Mouse (Mus musculus) thymus, postnatal 25 days (tissue): Measurements from ENCODE around the gene Syngr3.

Experiments used
- DNase-seq: peaks from one replicate; pipeline ENCODE4 v3.0.0; 2022

Syngr3 gene

DNA sequence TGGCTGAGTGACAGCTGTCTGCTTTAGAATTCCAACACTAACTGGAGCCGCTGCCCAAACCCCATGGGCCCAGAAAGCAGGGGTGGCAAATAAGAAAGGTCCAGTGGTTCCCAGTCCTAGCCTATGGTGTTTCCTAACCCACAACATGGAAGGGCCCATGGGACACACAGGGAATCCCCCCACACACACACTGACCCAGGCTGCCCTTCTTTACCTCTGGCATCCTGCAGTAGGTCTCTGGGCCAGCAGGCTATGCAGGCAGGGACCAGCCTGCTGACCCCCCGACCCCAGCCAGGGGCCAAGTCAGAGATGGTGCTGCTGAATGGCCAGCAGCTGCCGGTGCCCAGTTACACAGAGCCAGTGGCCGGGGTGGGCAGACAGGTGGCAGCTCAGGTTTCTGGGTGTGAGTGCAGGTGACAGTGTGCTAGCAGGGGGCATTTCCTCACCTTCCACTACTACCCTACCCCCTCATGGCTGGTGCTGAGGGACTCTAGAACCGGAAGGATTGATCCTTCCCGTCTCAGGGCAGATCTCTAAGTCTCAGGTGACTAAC, 46.9 kb downstream of the Syngr3 start:
- no peak for DNase-seq

- no peak for DNase-seq
Measured at GRCm38 (mm10) chr17:24641944-24642343, 47.8 kb downstream of the Syngr3 start.

DNA sequence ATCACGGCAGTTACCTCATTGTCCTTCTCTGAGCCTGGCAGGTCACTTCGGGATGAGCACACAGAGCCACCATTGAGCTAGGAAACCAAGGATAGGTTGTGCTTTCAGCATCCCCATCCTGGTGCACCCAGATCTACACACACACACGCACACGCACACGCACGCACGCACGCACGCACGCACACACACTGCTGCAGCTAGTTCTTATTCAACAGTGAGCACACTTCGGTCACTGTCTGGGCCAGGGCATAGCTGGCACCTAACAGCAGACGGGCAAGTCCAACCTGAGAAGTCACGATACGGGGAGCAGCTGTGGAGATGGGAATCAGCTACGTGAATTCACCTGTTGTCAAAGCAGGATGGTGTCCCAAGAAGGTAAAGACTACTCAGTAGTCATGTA, 49.2 kb downstream of the Syngr3 start:
- no peak for DNase-seq

- no peak for DNase-seq
Measured at GRCm38 (mm10) chr17:24640119-24640518, 49.6 kb downstream of the Syngr3 start.

GRCm38 (mm10) chr17:24639571-24639988, 50.2 kb downstream of the Syngr3 start:
- DNase-seq: no peak

DNA sequence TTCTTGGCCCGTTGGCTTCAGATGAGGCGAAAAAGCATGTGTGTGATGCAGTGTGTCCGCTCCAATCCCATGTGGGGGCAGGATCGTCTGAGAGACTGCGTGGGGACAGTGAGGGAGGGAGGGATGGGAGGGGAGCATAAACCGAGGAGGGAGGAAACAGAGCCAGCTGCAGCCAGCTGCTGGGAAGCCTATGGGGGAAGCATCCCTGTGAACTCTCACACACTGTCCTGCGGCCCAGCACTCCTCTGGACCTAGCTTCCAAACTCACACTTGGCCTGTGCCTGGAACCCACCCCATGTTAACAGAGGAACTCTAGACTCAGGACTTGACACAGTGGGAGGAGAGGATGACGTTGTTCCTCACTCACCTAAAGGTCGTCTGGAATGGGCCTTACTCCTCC, 50.9 kb downstream of the Syngr3 start:
- DNase-seq: no peak

DNA sequence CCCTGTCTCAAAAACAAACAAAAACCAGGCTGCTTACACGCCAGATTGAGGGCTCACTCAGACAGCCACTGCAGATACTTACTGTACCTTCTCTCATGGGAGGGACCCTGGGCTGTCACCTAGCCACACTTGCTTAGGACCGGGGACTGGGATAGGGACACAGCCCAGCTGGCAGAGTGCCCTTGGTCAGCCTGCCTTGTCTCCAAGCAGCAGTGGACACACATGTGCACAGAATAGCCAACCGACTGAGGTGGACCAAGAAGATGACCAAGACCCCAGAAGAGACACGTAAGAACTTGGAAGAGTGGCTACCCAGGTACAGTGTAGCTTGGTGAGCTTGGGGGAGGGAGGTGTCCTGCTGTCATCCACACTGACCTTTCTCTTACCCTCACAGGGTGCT, 51.5 kb downstream of the Syngr3 start:
- no peak for DNase-seq

- DNase-seq: no peak
Measured at GRCm38 (mm10) chr17:24636781-24637481, 52.8 kb downstream of the Syngr3 start.

GRCm38 (mm10) chr17:24635694-24636093, 54.1 kb downstream of the Syngr3 start:
- DNase-seq: no peak
